Mouse (Mus musculus) T-helper 17 cell (primary cell): Measurements from ENCODE around the gene Rpp38.

Experiments
- in situ Hi-C, 2 experiments: fragments of 300-600 bp; cut with MboI, MseI; formaldehyde crosslinking; loops; 1 replicate in 1 of 2; 2 replicates in 1 of 2; pipeline ENCODE4 v1.15.1; 2025; ENCODE audit warnings: high pct_unique_total_duplicates in 2 of 2

The Rpp38 gene

DNA sequence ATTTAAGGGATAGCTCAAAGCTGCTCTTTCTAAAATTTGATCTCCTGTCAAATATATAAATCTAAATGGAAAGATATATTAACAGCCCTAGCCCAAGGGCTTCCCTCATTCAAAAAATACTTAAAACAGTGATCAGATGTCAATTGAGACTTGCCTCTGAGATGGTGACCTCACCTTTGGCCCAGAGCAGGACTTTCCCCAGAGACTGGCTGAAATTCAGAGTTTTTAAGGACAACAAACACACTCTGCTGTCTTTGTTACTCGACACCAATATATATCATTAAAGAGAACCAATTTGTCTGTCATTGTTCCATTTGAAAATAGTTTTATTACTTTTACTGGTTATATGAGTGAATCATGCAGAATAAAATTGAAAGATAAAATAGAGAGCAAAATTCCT is 42.9 kb downstream of the Rpp38 start:
- in situ Hi-C loops = loop anchor here (5.0 to 10.0 kb wide), 3 partner anchors 33 to 1355 kb away; partner anchors contain the start of genes Dclre1c (in 1 of the 2) and Meig1 (in 1 of the 2)

DNA sequence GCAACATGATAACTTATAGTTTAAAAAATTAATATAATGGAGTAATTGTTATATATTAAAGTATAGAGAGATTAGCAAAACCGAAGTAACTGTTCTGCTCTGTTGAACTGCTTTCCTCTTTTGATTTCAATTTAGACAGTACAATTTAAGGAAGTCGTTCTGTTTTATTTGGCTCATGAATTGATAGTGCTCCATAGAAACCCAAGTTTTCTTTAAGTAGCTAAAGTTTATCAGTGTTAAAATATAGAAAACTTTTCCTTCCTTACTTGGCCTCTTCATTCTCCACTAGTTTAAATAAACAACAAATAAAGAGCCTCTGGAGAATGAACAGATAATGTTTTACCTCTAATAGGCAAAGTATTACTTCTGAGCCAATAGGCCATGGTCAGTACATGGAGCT is 46.2 kb downstream of the Rpp38 start:
- in situ Hi-C loops = loop anchor here (5.0 to 10.0 kb wide), 3 partner anchors 36 to 1359 kb away; partner anchors contain the start of genes Dclre1c (in 1 of the 2) and Meig1 (in 1 of the 2)

DNA sequence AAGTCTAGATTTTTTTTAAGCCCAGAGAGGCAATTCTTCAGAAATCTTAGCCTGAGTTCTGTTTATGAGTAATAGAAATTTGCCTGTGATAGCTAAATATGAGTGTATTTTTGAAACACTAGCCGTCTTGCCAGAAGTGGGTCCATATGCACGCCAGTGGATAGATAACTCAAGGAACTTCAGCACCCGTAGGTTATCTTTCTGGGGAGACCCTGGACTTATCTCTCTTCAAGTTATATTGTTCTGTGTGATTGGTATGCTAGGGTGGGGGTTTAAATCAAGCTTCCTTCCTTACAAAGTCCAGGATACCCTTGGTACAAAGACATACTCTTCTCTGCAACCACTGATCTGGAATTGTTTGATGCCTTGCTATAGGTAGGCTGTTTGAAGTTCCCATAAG is 46.7 kb downstream of the Rpp38 start:
- in situ Hi-C loops = loop anchor here (5.0 to 10.0 kb wide), 3 partner anchors 37 to 1359 kb away; partner anchors contain the start of genes Dclre1c (in 1 of the 2) and Meig1 (in 1 of the 2)

DNA sequence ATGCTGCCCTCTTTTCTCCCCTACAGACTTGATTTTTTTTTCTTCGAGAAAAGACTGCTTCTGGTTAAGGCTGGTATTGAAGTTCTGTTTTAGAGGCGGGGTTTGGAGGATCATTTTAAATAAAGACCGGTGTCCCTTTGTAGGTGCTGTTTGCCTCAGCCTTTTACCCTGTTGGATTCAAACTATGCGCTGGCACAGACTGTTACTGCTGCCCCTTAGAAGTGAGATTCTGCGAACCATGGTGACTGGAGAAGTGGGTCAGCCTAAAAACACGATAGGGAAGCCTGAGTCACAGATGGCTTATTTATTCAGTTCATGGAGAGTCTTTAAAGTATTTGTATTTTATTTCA is 47.3 kb downstream of the Rpp38 start:
- in situ Hi-C loops = loop anchor here (5.0 to 10.0 kb wide), 3 partner anchors 37 to 1360 kb away; partner anchors contain the start of genes Dclre1c (in 1 of the 2) and Meig1 (in 1 of the 2)

DNA sequence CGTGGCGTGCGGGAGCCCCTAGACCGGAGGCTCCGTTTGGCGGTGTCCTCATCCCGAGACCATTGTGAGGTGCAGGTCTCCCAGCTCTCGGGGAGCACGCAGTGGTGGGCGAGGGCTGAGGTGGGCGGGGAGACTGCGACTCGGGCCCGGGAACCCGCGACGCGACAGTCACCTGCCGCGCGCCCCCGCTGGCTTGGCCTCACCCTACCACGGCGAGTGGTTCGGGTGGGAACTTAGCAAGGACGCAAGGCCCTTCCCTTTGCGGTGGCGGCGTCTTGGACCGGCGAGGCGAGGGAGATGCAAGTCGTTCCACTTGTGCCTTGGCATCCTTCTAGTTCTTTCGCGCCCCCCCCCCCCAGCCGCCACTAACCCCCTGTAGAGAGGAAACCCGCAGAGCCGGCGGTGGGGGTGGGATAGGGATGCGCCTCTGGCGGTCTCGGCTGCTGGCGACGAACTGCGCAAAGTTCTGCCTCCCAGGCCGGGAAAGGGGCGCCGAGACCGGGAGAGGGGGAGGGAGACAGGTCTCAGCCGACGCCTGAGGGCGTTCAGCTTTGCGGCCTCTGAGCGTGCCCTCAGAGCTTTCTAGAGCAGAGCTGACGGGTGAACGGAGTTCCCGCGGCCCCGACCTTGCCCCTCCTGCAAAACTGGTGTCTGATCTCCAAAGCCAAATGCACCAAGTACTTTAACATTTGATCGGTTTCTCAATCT is 47.8 kb downstream of the Rpp38 start:
- in situ Hi-C loops = loop anchor here (5.0 to 10.0 kb wide), 3 partner anchors 38 to 1360 kb away; partner anchors contain the start of genes Dclre1c (in 1 of the 2) and Meig1 (in 1 of the 2)

DNA sequence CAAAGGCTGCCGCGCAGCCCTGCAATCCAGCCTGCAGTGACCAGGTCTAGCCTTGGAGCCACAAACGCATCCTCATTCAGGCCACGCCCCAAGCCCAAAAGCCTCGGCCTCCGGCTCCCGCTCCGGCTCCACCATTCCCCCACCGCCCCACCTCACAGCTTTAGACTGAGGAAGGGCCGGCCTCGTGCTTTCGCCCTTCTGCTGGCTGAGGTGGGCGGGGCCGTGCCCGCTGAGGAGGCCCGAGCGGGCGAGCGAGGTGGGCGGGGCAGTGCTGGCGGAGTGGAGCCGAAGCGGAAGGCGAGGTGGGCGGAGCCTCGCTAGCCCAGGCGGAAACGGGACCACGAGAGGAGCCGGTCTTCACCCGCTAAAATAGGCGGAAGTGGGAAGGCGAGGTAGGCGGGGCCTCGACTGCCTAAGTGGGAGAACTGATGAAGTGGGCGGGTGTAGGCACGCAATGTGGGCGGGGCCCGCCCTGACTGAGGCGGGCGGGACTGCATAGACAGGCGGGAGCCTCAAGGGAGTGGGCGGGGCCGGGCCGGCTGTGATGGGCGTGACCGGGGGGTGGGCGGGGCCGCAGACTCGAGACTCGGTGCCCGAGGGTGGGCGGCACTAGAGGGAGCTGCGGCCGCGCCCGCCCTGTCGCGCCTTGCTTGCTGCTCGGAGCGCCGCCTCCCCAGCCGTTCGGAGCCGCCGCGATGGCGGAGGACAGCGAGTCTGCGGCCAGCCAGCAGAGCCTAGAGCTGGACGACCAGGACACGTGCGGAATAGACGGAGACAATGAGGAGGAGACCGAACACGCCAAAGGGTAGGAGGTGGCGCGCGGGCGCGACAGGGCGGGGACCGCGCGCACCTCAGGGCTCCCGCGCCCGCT is 48.6 kb downstream of the Rpp38 start, which contains the start of gene Nmt2:
Gene Nmt2 (plus strand): TSS at position 611 of the 871 bp plus-strand sequence.
- in situ Hi-C loops = loop anchor here in 1 of 2 experiments (10.0 kb wide), 2 partner anchors 141 to 1361 kb away; partner anchors contain the start of genes Dclre1c and Meig1

DNA sequence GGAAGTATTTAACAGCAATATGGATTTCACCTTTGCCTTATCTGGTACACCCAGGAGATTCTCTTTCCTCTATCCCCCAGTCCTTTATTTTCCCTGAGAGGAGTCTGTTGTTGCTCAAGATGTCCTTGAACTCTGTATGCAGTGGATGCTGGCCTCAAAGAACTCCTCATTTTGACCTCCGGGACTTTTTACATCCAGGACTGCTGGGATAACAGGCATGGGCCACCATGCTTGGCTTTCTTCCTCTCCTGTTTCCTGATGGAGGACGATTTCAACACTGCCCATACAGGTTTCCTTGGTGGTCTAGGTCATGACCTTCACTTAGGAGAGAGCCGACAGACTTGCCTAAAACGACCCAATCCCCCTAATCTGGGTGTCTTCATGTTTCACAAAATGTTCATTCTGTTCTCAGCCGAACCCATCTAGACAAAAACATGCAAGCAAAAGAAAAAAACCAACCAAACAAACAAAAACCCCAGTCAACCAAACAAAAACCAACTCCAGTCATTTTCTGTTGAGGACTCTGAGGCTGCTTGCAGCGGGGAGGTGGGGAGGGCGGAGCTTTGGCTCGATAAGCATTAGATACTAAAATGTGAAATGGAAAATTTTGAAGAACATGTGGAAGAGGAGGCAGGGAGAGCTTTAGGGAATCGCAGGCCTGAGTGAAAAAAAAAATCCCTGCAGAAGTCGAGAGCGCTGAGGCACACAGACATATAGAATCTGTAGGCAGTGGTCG is 49.4 kb downstream of the Rpp38 start:
- in situ Hi-C loops = loop anchor here in 1 of 2 experiments (10.0 kb wide), 2 partner anchors 142 to 1362 kb away; partner anchors contain the start of genes Dclre1c and Meig1

DNA sequence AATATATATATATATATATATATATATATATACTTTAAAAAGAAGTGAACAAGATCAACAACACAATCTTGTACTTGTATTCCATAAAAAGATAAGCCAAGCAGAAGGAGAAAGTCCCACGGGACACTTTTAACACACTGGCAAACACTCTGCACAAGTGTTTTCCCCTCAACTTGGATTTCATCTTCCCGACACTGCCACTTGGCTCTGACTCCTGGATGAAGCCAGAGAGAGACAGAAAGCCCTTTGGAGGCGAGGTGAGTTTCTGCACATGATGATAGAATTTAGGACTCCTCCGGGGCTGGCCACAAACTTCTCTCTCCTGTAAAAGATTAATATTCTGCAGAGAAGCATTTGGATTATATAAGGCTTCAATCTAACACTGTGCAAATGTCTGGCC is 51.1 kb downstream of the Rpp38 start:
- in situ Hi-C loops = loop anchor here in 1 of 2 experiments (10.0 kb wide), 2 partner anchors 143 to 1363 kb away; partner anchors contain the start of genes Dclre1c and Meig1
